Mouse (Mus musculus) ES-Bruce4 (cell line): ENCODE measurements at regions not wholly inside any gene's neighbourhood (a gene's known extent, or its start where the extent isn't known, plus 50 kb on each side); places are given as distances from the start of the nearest gene placed in this dataset.

Experiments
- CTCF ChIP-seq: IDR thresholded peaks from one replicate; pipeline ENCODE4 v1.8.1; 2011; ENCODE audit warnings: low read depth, low read length
- EP300 ChIP-seq: IDR thresholded peaks from 2 replicates; pipeline ENCODE4 v1.6.1; 2011; ENCODE audit warnings: low read depth, low read length; ENCODE audit not compliant: insufficient read depth
- POLR2A ChIP-seq: IDR thresholded peaks from one replicate; pipeline ENCODE4 v1.8.1; 2011; ENCODE audit warnings: low read length; ENCODE audit not compliant: insufficient read depth

- no peak for TF ChIP-seq CTCF
- no peak for TF ChIP-seq POLR2A
- no peak for TF ChIP-seq EP300
Observed at GRCm38 (mm10) chr9:90830704-90831103, 531.5 kb upstream of the Zic4 start.
